Mouse (Mus musculus) megakaryocyte, embryonic 14.5 days (primary cell): ENCODE measurements around the gene Parp11. TPM values are rescaled to one million over a fixed set of nuclear protein-coding genes. Genes with fewer than 3 reads are reported as not detected.
A peak's percentile ranks its signal among the peaks of the same experiment; 100 is the strongest.

Experiments
- H3K27me3 ChIP-seq: replicated peaks from 2 replicates; pipeline ENCODE3; 2012; ENCODE audit warnings: inconsistent platforms
- H3K36me3 ChIP-seq: replicated peaks from 2 replicates; pipeline ENCODE3; 2012; ENCODE audit warnings: low read length, inconsistent platforms, mixed read lengths
- H3K4me1 ChIP-seq: 2 replicates; pipeline ENCODE4 v1.6.1; 2012; ENCODE audit warnings: inconsistent platforms
- H3K4me3 ChIP-seq: replicated peaks from 2 replicates; pipeline ENCODE3; 2012; ENCODE audit warnings: moderate library complexity, mild to moderate bottlenecking, inconsistent platforms
- H3K9me3 ChIP-seq: 2 replicates; pipeline ENCODE4 v1.6.1; 2012; ENCODE audit warnings: inconsistent platforms
- FLI1 ChIP-seq: IDR thresholded peaks from 2 replicates; pipeline ENCODE4 v1.6.1; 2012; ENCODE audit warnings: low read length, inconsistent platforms, mixed read lengths
- GATA1 ChIP-seq: IDR thresholded peaks from 3 replicates; pipeline ENCODE4 v1.6.1; 2012; ENCODE audit warnings: mixed read lengths, low read length, inconsistent platforms, borderline replicate concordance
- polyA plus RNA-seq: library from polyadenylated mRNA; stranded (reverse); fragments of >175 nt; gene quantifications from 2 replicates; pipeline ENCODE4 v1.2.3, GENCODE M21; 2012; ENCODE audit warnings: low replicate concordance; ENCODE audit not compliant: insufficient read depth

Parp11 gene
- 2.5 TPM in 1 of 2 replicates, not detected in the other for polyA plus RNA-seq

- peaks cover 16% of the 10 kb centered on the region for H3K27me3 ChIP-seq
- TF ChIP-seq GATA1: no peak
- TF ChIP-seq FLI1: no peak
- no peaks in the 10 kb centered on the region for H3K36me3 ChIP-seq
- peaks cover 13% of the 10 kb centered on the region for H3K4me1 ChIP-seq
- no peaks in the 10 kb centered on the region for H3K9me3 ChIP-seq
- peak within 1 kb of the TSS; percentile 89 for H3K4me3 ChIP-seq
These were observed at the start of gene Parp11 for GRCm38 (mm10) chr6:127446436-127446890. Parp11 (plus strand) TSS chr6:127446840.

GRCm38 (mm10) chr6:127398073-127398472 is 48.6 kb upstream of the Parp11 start:
- Histone ChIP-seq H3K9me3 (no peaks in the 10 kb centered on the region), H3K4me1 (0 out of 2 replicates have a peak, but pooled peaks cover 5% of the 10 kb centered on the region), H3K4me3 (no peak overlapping the region), H3K36me3 (no peaks in the 10 kb centered on the region), H3K27me3 (peaks cover 32% of the 10 kb centered on the region)
- TF ChIP-seq GATA1 (no peak), FLI1 (no peak)

- H3K4me1 ChIP-seq: 0 out of 2 replicates have a peak, but pooled peaks cover 5% of the 10 kb centered on the region
These were observed 45.2 kb upstream of the Parp11 start for GRCm38 (mm10) chr6:127401419-127401818.

GRCm38 (mm10) chr6:127404070-127404810 is 42.4 kb upstream of the Parp11 start:
- TF ChIP-seq FLI1: no peak
- TF ChIP-seq GATA1: no peak
- Histone ChIP-seq H3K36me3 (no peaks in the 10 kb centered on the region), H3K27me3 (peaks cover 46% of the 10 kb centered on the region), H3K4me3 (no peak overlapping the region), H3K4me1 (peaks cover 9% of the 10 kb centered on the region; the same call in 1 of the 2 replicates), H3K9me3 (no peaks in the 10 kb centered on the region)

More at GRCm38 (mm10) chr6:127401419-127401818, 45.2 kb upstream of the Parp11 start:
- no peaks in the 10 kb centered on the region for H3K36me3 ChIP-seq
- H3K27me3 ChIP-seq: peaks cover 45% of the 10 kb centered on the region
- H3K4me3 ChIP-seq: no peak overlapping the region
- TF ChIP-seq FLI1 (no peak), GATA1 (no peak)
- H3K9me3 ChIP-seq: no peaks in the 10 kb centered on the region

- no peak for TF ChIP-seq FLI1
- TF ChIP-seq GATA1: no peak
- Histone ChIP-seq H3K4me1 (peaks cover 9% of the 10 kb centered on the region; the same call in 1 of the 2 replicates), H3K4me3 (no peak overlapping the region), H3K36me3 (no peaks in the 10 kb centered on the region), H3K27me3 (peaks cover 49% of the 10 kb centered on the region), H3K9me3 (no peaks in the 10 kb centered on the region)
These were observed 41.0 kb upstream of the Parp11 start for GRCm38 (mm10) chr6:127405682-127406081.

- H3K36me3 ChIP-seq: no peaks in the 10 kb centered on the region
- no peaks in the 10 kb centered on the region for H3K9me3 ChIP-seq
- TF ChIP-seq FLI1 (no peak), GATA1 (no peak)
- H3K4me3 ChIP-seq: no peak overlapping the region
- H3K27me3 ChIP-seq: peaks cover 45% of the 10 kb centered on the region
- peaks cover 9% of the 10 kb centered on the region; the same call in 1 of the 2 replicates for H3K4me1 ChIP-seq
These were observed 38.9 kb upstream of the Parp11 start for GRCm38 (mm10) chr6:127407742-127408141.

GRCm38 (mm10) chr6:127417525-127418184 is 29.0 kb upstream of the Parp11 start:
- no peak for TF ChIP-seq GATA1
- no peak for TF ChIP-seq FLI1
- Histone ChIP-seq H3K4me1 (no peaks in the 10 kb centered on the region), H3K36me3 (no peaks in the 10 kb centered on the region), H3K27me3 (peaks cover 31% of the 10 kb centered on the region), H3K4me3 (no peak overlapping the region), H3K9me3 (peaks cover 14% of the 10 kb centered on the region)

- Histone ChIP-seq H3K4me3 (no peak overlapping the region), H3K4me1 (no peaks in the 10 kb centered on the region)
- TF ChIP-seq FLI1 (no peak), GATA1 (no peak)
These were observed 28.3 kb upstream of the Parp11 start for GRCm38 (mm10) chr6:127418322-127418721.

GRCm38 (mm10) chr6:127420115-127420514 is 26.5 kb upstream of the Parp11 start:
- no peak for TF ChIP-seq GATA1
- TF ChIP-seq FLI1: no peak
- Histone ChIP-seq H3K9me3 (peaks cover 4% of the 10 kb centered on the region; the same call in 1 of the 2 replicates), H3K27me3 (peaks cover 28% of the 10 kb centered on the region), H3K36me3 (no peaks in the 10 kb centered on the region), H3K4me3 (no peak overlapping the region), H3K4me1 (no peaks in the 10 kb centered on the region)

More at GRCm38 (mm10) chr6:127418322-127418721, 28.3 kb upstream of the Parp11 start:
- H3K27me3 ChIP-seq: peaks cover 32% of the 10 kb centered on the region
- H3K36me3 ChIP-seq: no peaks in the 10 kb centered on the region
- peaks cover 14% of the 10 kb centered on the region for H3K9me3 ChIP-seq
